Mouse (Mus musculus): ENCODE results near the gene Tubb1.

- no peak for TF ChIP-seq CTCF (IDR thresholded peaks at IDR 0.05; ENCODE audit: low read depth, low read length)
- no peak for TF ChIP-seq TAL1 (conservative IDR thresholded peaks at IDR 0.05; ENCODE audit: low read depth, low read length)
- no peak for TF ChIP-seq GATA1 (IDR thresholded peaks at IDR 0.05; ENCODE audit: borderline replicate concordance, low read length)
- no peak for TF ChIP-seq POLR2AphosphoS5 (IDR thresholded peaks at IDR 0.05; ENCODE audit: insufficient replicate concordance, low read depth, low read length)
These were observed 20.4 kb downstream of the Tubb1 start for GRCm38 (mm10) chr2:174470786-174471405.
